Mouse (Mus musculus) R1 (cell line): ENCODE measurements at regions not wholly inside any gene's neighbourhood (a gene's known extent, or its start where the extent isn't known, plus 50 kb on each side); places are given as distances from the start of the nearest gene placed in this dataset.
A peak's percentile ranks its signal among the peaks of the same experiment; 100 is the strongest.

ENCODE experiments used
- DNase-seq: peaks from one replicate; pipeline ENCODE4 v3.0.0-alpha.2; 2018; ENCODE audit warnings: low read depth, low spot score

DNA sequence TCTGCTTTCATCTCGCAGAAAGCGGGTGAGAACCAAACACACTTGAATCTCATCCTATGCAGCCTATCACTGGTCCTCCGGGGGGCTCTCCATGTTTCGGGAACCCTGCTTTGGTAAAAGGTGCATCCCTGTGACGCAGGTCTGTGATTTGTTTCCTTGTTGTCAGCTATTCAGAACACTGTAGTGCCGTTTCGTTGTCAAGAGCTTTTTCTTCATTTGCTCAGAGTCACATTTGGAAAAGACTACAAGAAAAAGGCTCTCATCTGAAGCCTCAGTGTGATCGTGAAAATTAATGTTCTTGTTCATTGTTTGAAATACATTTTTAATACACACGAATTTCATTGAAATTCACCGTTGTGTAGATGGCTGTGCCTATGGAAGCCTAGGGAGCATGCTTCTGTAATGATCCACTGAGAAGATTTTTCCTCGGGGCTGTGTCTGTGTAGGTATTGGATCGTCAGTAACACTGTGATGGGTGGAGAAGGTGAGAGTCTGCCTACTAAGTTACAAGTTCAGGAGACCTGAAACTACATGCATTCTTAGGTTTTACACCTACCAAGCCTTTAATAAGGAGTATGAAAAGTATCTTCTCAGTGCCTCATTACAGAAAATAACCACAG, 112.0 kb upstream of the Paqr3 start:
- DNase-seq = no peak

DNA sequence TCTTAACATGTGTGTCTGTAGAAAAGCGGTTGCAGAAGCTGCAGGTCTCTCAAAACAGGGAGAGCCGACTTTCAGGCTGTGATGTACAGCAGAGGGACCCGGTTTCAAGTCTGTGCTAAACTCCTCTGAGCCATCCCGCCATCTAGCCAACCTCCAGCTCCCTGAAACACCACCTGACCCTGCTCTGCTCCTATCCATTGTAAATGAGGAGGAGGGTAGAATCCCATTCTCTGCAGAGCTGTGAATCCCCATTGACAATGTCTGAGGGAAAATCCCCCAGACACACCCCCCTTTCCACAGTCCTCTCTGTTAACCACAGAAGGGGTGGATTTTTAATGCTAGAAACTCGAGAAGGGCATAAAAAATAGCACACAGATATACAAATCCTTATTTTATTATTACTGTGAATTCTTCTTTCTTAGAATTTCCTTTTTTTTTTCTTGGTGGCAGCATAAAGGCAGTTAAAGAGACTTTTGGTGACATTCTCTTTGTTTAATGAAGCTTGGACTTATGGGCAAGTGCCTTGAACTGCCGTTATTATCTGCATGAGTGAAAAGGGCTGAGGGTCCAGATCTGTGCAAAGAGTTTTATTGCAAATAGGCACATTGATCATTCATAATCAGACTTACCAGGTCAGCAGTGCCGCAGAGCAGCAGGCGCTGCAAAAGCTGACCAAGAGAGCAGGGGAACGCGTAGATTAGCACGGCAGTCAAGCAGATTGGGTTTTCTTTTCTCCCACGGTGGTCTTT, 111.3 kb upstream of the Paqr3 start:
- DNase-seq = peak; percentile 49

DNA sequence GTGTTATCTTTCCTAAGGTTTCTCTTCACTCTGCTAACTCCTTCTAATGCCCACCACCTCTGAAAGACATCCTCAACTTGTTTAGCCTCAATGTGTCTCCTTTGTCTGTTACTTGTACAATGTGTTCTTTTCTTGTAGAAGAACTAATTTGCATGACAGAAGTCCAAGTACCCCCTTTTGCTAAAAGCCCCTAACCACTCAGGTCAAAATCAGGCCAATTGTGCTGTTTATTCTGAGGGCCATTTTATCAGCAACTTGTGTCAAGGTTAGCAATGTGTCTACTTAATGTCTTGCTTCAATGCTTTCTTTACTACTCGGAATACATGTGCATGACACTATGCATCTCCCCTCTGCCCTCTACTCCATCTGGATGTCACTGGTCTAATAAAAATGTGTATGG, 107.3 kb upstream of the Paqr3 start:
- peak; percentile 69 for DNase-seq

DNA sequence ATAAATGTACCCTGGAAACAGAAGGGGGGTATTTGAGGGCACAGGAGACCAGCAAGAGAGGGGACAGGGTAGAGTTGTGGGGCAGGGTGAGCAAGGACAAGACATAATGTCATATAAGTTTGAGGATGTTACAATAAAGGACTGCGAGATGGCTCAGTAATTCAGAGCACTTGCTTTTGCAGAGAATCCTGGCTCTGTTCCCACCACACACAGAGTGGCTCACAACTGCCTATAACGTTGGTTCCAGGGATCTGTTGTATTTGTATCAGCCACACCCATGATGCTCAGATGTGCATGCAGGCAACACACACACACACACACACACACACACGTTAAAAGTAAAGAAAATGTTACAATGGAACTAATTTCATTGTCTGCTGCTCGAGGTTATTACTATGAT, 94.2 kb upstream of the Paqr3 start:
- no peak for DNase-seq

DNA sequence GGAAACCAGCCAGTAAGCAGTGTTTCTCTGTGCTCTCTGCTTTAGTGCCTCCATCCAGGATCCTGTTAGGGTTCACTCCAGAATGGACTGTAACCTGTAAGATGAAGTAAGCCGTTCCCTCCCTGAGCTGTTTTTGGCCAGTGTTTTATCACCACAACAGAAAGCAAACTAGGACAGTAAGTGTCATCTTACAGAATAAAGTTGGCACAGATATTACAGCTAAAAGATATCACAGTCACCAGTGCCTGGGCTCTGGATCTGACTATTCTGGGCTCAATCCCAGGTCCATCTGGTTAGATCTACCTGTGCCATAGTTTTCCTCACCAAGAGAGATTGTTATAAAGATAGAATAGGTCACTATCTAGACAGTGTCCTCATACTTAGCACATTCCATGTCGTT, 92.9 kb upstream of the Paqr3 start:
- DNase-seq = no peak

DNA sequence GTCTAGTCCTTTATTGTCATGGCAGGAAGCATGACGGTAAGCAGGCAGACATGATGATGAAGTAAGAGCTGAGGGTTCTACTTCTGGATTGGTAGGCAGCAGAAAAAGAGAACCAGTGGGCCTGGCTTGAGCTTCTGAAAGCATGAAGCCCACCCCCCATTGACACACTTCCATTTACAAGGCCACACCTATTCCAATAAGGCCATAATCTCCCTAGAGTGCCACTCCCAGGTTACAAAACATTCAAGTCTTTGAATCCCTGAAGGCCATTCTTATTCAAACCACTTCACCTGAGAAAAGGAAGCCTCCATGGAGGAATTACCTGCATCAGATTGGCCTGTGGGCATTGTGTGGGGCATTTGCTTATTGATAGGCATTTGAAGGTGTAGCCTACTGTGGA, 92.2 kb upstream of the Paqr3 start:
- peak; percentile 98 for DNase-seq

DNA sequence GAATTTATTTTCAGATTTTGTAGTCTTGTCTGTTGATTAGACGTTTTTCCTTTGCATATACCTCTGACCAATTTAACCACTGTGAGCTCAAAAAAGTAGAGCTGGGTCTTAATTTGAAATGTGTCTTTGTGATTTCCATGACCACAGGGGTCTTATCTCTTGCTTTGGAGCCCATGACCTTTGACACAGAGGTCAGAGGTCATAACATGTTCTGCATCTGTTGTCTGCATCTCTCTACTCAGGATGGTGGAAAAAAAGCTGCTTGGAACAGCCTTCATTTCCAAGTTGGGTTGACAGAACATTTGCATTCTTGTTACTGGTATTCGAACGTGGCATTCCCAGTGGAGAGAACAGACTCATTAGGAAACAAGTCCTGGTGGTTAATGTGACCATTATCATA, 91.2 kb upstream of the Paqr3 start:
- DNase-seq = peak; percentile 69

DNA sequence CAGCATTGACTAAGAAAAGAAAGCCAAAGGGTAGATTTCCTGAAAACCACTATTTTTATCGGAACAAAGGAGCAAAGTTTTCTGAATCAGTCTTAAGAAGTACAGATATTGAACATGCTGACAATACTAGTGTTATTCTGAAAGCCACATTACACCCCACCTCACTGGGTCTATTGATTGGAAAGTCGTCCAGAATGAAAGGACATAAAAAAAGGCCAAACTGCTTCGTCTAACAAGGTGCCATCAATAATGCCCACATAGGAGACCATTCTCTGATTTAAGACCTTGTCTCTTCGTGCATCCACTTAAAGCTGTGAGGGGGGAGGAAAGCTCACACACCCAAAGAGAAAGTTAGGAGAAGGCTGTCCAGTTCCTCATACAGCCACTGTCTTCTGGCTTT, 89.3 kb upstream of the Paqr3 start:
- no peak for DNase-seq

DNA sequence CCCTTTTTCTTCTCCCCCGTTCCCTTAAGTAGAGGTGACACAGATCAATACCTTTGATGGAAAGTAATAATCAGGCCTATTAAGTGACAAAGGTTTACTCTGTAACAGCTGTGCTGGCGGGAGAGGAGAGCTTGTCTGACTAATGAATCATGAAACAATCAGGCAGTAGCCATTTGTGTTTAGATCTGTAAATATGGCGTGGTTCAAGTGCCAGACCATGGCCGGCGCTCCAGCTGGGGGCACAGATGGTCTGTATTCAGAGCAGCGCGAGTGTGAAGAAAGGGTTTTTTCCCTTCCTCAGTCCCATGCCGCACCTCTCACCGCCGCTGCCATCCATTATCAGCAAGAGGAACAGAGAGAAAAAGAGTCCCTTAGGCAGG, 83.9 kb upstream of the Paqr3 start:
- no peak for DNase-seq

DNA sequence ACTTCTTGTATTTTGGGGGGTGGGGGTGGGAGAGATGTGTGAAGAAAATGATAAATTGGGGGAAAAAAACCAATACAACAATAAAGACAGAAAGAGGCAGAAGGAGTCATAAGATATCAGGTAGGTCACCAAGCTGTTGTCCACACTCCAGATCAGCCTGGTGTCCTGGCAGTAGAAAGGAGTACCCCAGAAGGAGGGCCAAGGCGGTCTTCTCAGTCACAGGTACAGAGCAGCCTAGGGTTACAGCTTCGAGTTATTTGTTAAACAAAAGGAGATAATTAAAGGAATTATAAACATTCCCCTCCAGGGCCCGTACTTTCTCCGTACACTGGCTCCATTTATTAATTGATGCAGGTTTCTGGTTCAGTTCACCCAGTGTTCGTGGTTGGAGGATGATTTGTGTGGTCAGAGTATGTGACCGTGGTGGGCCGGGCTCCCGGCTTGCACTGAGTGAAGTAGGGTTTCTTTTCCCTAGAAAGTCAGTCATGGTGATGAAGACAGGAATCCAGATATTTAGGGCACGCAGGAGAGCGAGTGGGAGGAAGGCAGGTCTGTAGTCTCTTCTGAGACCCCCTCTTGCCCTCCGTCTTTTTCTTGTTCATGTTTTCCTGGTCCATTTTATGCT, 83.4 kb upstream of the Paqr3 start:
- no peak for DNase-seq

DNA sequence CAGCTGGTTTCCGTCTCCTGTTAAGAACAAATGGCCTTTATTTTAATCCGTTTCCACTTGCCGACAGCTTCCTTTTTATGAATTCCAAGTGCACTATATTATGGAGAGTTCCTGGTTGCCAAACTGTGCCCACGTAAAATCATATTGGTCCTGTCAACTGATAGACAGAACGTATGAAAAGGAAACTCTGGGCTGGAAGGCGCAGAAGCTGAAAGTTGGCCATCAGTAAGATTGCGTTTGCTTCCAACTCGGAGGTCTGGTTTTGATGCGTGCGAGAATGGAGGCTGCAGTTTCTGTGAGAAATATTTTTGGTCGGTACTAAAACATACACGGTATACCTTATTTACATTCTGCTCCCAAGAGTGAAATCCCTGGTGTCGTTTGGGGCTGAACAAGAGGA, 81.3 kb upstream of the Paqr3 start:
- no peak for DNase-seq

DNA sequence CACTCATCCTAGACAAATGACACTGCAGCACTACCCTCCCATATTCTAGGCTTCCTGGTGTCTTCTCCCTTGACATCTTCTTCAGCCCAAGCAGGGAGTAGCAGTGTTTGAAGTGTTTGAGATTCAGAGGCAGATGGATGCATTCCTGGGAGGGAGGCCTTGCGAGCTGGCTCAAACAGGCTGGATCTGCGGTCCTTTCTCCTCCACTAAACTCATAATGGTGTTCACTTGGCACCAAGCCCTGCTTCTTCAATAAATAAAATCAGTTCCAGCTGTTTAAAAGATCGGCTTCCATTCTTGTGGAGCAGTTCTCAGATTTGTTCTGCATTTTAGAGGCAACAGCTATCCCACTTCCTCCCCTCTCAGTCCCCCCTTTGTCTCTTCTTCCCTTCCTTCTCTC, 79.3 kb upstream of the Paqr3 start:
- no peak for DNase-seq

DNA sequence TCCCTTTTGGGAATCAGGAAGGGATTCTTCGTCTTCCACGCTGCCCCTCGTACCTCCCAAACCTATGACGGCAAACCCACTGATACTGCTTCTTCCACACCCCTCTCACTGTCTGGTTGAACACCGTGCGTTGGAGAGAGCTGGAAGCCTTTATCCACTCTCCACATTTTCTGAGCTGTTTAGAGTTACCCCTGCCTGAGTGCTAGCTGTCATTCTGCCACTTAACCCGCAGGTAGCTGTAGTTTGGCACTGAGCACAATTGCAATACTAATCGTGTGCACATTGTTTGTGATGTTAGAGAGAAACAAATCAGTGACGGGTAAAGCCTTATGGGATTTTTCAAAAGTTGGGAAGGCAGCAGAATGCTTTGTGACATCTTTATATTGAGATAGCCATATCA, 73.1 kb upstream of the Paqr3 start:
- no peak for DNase-seq

DNA sequence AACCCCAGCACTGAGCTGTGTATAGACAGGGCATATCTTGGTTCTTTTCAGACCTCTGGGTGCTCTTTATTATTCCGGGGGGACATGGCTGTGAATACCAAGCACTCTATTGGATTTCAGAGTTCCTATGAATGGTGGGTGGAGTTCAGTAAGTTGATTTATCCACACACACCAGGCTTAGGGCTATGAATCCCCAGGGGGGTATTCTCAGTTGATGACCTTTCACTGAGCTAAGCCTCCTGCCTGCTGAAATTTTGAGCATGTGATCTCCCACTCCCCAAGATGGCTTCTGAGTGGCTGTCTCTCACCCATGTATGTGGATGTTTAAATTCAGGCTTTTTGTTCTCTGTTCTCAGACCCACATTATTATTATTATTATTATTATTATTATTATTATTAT, 69.9 kb upstream of the Paqr3 start:
- no peak for DNase-seq

DNA sequence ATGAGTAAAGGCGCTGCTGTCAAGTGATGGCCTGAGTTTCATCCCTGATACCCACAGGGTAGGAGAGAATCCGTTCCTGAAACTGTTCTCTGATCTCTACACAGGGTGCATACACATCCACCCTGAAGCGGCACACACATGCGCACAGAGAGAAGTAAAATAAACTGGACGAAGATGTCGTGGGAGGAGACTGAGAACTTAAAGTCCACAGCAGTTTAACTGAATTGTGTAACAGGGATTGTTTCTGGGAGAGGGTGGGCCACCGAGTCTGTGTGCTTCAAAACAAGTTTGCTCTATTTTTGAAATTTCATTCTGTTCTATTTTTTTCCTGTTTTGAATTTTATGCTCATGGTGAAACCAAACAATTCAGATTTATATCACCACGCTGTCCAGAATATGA, 63.0 kb upstream of the Paqr3 start:
- no peak for DNase-seq

DNA sequence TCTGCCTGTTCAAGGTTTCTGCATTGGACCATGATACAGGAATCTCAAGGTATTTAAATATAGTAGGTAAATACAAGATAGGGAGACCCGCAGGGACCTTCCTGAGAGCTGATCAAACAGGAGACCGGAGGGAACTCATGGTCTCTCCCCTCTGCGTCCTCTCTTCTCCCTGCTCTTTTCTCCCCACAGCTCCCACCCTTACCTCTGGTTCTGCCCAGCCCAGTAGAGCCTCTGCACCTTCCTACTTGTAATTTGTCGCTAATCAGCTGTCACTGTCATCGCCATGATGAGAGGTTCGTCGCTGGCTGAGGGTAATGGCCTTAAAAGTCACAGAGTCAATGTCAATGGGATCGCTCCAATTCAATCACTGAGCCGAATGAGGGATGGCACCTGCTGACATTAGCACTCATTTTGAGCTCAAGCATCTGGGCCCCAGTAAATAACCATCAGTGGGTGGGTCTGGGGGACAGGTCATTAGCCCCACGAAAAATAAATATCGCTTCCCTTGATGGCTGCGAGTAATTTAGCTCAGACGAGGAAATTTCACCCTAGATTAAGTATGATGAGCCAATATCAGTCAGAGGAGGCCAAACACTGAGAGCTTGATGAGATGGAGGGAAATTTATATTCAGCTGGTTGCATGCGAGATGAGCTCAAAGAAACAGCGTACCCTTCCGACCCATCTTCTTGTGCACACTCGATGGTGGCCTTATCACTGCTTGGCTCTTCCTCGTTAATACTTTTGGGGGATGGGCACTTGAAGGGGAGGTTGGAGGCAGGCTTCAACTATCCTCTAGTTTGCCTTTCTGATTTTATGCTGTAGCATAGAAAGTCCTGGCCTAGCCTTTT, 56.2 kb upstream of the Paqr3 start:
- no peak for DNase-seq

DNA sequence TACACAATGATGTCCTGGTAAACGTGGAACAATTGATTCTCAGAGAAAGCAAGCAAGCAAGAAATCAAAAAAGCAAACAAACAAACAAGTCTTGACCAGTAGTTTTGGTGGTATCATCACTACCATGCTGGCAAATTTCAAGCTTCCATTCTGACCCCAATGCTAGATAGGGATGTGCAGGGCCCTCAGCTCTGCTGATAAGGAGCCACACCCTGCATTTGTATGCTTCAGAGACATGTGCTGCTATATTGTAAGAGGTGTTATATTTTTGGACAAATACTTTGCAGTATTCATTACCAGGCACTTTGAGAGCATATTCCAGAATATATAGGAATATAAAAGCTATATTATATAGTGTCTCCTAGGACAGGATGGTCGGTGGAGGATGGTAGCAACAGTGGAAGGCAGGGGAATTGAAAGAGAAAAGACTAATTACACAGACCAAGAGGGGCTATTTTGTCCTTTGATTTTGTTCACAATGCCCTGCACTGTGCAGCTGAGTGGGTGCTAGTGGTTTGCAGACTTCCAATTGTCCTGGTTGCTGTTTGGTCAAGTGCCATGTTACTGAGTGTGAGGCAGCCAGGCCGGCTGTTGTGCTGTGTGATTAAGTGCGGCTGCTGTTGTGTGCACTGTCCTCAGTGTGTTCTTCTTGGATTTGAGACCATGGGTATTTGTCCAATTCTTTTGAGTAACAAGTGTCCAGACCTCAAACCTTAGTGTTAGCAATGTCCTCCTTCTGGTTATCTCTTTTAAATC, 54.9 kb upstream of the Paqr3 start:
- no peak for DNase-seq
